Mouse (Mus musculus): ENCODE results near the gene Gm49776. TPM values are rescaled to one million over a fixed set of nuclear protein-coding genes. Genes with fewer than 3 reads are reported as not detected.
"Not testable (repeated sequence)": the region's sequence is repeated elsewhere in the genome, so short reads cannot be mapped to it uniquely, and the experiment has no call there.

Gene Gm49776
- not detected for total RNA-seq (2021)
- long read RNA-seq, experiment 1, partial matches to known transcripts, result 0 of 1 reads
- long read RNA-seq, experiment 1, other reads (novel, unspliced or antisense), result 1 of 1 reads
- long read RNA-seq, experiment 2, partial matches to known transcripts, result 0 of 5 reads
- long read RNA-seq, experiment 2, other reads (novel, unspliced or antisense), result 5 of 5 reads

GRCm38 (mm10) chr16:18258221-18258620 is at the start of gene Gm49776:
TSS of gene Gm49776 (minus strand) at chr16:18258321.
- intact Hi-C loops (cut with DNase I), result no loop called here
- no peak for DNase-seq (ENCODE audit: low spot score in 2 of 2)

GRCm38 (mm10) chr16:18289614-18290013 is 31.5 kb upstream of the Gm49776 start:
- DNase-seq (ENCODE audit: low spot score in 2 of 2), result not testable (repeated sequence)
- intact Hi-C loops (cut with DNase I), result loop anchor here (5.0 kb wide), 1 partner anchor 37 kb away; no protein-coding TSS in a partner anchor

GRCm38 (mm10) chr16:18289067-18289588 is 31.0 kb upstream of the Gm49776 start, which contains the start of gene Dgcr8:
TSS of gene Dgcr8 (minus strand) at chr16:18289246.
- intact Hi-C loops (cut with DNase I), result loop anchor here (5.0 kb wide), 1 partner anchor 37 kb away; no protein-coding TSS in a partner anchor
- peak; percentile 98 to 99 for DNase-seq (ENCODE audit: low spot score in 2 of 2)

DNA sequence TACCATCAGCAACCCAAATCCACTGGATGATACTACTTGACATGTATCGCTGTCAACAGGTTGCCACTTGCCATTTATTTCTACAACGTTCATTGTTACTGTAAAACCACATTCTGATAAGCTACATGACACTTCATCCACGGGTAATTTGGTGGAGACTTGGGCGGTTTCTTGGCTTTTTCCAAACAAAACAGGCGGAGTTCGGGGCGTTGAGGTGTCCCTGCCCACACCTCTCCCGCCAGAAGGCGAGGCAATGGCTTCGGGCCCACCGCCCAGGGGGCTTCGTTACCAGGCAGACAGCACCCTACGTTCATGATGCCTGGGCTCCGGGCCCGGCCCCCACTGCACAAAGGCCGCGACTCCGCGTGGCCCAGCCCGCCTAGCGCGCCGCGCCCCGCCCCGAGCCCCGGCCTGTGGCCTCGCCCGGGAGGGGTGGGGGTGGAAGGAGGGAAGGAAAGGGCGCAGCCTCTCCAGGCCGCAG is 30.5 kb upstream of the Gm49776 start:
- DNase-seq (ENCODE audit: low spot score in 2 of 2), result peak in 1 of 2 experiments; percentile 31
- intact Hi-C loops (cut with DNase I), result loop anchor here (5.0 kb wide), 1 partner anchor 36 kb away; no protein-coding TSS in a partner anchor

DNA sequence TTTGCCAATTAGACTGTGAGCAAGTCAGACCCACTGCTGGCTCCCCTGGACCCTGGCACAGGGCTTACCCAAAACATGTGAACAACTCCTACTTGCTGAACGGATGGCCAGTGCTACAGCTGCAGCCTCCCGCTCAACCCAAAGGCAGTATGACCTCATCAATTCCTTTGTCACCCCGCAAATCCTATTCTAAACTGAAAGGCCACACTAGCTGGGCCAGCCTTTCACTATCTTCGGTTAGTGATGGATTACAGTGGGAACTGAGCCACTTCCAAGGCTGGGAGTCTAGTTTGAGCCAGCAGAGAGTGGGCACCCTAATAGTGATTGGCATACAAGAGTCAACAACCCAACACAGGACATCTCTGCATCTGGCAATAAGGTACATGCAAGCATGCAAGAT is 30.0 kb upstream of the Gm49776 start:
- DNase-seq (ENCODE audit: low spot score in 2 of 2), result no peak
- intact Hi-C loops (cut with DNase I), result loop anchor here (5.0 kb wide), 1 partner anchor 36 kb away; no protein-coding TSS in a partner anchor

DNA sequence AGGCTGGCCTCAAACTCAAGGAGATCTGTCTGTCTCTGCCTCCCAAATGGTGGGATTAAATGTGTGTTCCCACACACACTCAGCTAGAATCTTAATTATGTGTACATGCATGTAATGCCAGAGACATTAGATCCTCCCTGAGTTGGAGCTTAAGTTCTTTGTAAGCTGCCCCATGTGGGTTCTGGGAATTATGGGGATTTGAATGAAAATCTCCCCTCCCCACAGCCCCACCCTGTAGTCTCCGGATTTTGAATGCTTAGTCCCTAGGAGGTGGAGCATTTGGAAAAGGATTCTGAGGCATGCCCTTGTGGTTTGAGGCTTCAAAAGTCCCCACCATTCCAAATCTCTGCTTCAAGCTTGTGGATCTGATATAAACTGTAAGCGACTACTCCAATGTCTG is 17.0 kb upstream of the Gm49776 start:
- intact Hi-C loops (cut with DNase I), result no loop called here
- no peak for DNase-seq (ENCODE audit: low spot score in 2 of 2)

DNA sequence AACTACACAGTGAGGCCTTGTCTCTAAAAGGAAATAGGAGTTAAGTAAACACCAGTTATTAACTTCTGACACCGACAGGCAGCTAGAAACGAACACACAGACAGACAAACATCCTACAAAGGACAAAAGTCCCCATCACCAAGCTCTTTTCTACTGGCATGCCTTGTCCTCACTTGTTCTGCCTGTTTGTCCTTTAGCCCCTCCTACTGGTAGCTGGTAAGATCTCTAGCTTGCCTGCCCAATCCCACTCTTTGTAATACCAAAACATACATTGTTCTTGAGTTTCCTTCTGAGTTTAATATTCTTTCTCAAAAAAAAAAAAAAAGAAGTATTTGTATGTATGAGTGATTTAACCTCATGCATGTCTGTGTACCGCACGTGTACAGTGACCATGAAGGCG is 10.1 kb upstream of the Gm49776 start:
- DNase-seq (ENCODE audit: low spot score in 2 of 2), result no peak
- intact Hi-C loops (cut with DNase I), result no loop called here

DNA sequence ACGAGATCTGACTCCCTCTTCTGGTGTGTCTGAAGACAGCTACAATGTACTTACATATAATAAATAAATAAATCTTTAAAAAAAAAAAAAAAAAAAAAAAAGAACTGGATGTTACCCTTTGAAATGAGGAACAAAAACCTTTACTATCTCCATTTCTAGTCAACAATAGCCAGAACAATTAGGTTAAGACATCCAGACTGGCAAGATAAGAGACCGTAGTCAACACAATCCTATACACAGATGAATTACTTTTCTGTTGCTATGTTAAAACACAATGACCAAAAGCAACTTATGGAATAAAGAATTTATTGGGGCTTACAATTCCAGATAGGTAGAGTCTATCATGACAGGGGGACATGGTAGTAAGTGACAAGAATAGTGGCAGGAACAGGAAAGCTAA is 6.9 kb upstream of the Gm49776 start:
- DNase-seq (ENCODE audit: low spot score in 2 of 2), result no peak
- intact Hi-C loops (cut with DNase I), result no loop called here

DNA sequence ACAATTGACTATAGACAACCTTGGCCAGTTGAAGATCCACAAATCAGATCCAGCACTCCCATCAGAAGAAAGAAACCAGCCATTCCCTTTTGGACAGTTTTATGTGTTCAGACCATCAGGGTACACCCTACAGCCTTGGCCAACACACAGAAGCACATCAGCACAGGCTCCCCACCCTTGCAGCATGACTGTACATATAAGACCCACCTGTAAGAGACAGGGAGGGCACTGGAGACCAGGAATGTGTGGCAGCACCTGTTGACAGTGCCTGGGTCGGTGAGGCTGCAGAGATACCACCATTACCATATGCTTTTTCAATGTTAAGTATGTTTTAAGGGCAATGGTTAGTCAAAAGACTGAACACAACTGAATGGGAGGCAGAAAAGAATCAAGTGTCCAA is 4.3 kb downstream of the Gm49776 start:
- intact Hi-C loops (cut with DNase I), result loop anchor here (5.0 kb wide), 1 partner anchor 33 kb away; the partner anchor contains the start of gene Dgcr8
- no peak for DNase-seq (ENCODE audit: low spot score in 2 of 2)

DNA sequence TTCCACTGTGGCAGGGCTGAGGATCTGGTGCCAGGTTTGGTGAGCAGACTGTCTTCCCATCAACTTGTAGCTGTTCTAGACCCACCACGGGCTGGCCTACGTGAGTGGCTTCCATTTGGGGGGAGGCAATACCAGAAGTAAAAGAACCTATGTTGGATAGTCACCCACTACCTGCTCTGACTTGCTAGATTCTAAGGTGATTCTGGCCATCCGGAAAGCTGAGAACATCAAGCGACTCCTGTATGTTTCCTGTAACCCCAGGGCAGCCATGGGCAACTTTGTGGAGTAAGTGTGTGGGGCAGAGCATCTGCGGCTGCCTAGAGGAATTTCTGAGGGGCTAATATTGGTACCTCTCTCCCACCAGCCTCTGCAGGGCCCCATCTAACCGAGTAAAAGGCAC is 5.4 kb downstream of the Gm49776 start:
- DNase-seq (ENCODE audit: low spot score in 2 of 2), result no peak
- intact Hi-C loops (cut with DNase I), result loop anchor here (5.0 kb wide), 1 partner anchor 35 kb away; the partner anchor contains the start of gene Dgcr8

- no peak for DNase-seq (ENCODE audit: low spot score in 2 of 2)
- intact Hi-C loops (cut with DNase I), result loop anchor here (5.0 kb wide), 1 partner anchor 36 kb away; the partner anchor contains the start of gene Dgcr8
These were observed 7.0 kb downstream of the Gm49776 start for GRCm38 (mm10) chr16:18250828-18251790.

DNA sequence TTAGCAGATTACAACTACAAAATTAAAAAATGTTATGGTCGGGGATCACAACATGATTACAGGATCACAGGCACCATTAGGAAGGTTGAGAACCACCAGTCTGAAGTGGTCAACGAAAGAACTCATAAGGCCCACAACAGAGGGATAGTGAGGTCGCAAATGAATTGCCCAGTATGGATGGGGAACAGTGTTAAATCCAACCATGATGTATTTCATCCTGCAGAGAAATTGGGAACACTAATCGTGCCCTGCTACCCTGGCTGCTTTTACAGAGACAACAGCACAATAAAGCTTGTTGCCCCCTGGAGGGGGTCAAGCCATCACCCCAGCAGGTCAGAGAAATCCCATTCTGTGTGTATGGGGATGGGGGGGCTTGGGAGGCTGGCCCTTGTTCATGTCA is 7.9 kb downstream of the Gm49776 start:
- intact Hi-C loops (cut with DNase I), result loop anchor here (5.0 kb wide), 1 partner anchor 37 kb away; the partner anchor contains the start of gene Dgcr8
- no peak for DNase-seq (ENCODE audit: low spot score in 2 of 2)

DNA sequence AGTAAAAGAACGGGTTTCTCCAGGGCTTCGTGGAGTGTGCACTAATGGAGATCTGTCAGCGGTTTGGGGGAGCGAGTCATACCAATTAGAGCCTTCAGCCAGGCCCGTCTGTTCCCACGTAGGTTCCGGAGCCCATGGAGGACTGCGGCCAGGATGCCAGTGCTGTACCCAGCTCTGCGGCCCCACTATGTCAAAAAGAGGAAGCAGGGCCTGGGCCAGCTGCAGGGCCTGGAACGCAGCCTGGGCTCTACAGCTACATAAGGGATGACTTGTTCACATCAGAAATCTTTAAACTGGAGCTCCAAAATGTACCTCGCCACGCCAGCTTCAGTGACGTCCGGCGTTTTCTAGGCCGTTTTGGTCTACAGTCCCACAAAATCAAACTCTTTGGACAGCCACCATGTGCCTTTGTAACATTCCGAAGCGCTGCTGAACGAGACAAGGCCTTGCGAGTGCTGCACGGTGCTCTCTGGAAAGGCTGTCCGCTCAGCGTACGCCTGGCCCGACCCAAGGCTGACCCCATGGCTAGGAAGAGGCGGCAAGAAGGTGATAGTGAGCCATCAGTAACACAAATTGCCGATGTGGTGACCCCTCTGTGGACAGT is 8.7 kb downstream of the Gm49776 start:
- intact Hi-C loops (cut with DNase I), result no loop called here
- DNase-seq (ENCODE audit: low spot score in 2 of 2), result peak; percentile 58 to 62

DNA sequence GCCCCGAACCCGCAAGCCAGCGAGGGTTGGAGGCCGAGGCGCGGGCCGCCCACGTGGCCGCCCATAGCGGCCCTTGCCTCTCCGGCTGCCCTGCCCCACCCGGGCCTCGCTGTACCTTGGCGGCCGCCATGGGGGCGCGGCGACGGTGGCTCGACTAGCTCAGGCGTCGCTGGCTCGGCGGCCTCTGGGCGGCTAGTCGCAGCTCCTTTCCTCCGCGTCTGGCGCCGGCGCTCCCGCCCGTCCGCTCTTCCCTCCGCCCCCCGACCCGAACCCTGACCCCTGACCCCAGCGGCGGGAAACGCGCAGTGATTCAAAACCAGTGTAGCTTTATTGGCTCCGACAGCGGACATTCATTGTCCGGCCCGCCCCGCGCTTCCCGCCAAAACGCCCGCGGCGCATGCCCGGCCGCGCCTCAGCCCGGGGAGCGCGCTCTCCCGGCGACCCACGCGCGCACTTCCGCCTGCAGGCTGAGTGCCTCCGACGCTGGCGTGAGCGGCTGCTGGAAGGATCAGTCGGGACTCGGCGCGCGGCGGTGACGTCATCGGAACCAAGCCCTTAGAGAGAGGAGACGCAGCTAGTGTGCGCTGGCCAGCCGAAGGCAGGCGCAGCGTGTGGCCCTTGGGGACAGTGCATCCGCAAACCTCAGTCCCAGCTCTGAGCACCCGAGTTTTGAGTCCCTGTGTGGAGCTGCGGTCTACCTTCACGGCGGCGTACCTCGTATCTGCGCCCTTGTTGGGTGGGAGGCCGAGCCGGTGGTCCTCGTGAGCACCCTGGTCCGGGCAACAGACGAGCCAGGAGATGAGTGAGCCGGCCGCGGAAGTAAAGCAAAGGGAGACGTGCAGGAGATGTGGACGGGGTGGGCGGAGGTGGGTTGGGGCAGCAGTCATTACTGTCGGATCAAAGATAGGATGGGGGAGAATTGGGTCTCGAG is 9.4 kb downstream of the Gm49776 start, which contains the start of the genes Trmt2a and Ranbp1:
TSS of gene Trmt2a (plus strand) at position 247 of the 931 bp plus-strand sequence.
TSS of gene Ranbp1 (minus strand) at position 300 of the 931 bp plus-strand sequence.
- DNase-seq (ENCODE audit: low spot score in 2 of 2), result peak; percentile 98 to 99
- intact Hi-C loops (cut with DNase I), result no loop called here

DNA sequence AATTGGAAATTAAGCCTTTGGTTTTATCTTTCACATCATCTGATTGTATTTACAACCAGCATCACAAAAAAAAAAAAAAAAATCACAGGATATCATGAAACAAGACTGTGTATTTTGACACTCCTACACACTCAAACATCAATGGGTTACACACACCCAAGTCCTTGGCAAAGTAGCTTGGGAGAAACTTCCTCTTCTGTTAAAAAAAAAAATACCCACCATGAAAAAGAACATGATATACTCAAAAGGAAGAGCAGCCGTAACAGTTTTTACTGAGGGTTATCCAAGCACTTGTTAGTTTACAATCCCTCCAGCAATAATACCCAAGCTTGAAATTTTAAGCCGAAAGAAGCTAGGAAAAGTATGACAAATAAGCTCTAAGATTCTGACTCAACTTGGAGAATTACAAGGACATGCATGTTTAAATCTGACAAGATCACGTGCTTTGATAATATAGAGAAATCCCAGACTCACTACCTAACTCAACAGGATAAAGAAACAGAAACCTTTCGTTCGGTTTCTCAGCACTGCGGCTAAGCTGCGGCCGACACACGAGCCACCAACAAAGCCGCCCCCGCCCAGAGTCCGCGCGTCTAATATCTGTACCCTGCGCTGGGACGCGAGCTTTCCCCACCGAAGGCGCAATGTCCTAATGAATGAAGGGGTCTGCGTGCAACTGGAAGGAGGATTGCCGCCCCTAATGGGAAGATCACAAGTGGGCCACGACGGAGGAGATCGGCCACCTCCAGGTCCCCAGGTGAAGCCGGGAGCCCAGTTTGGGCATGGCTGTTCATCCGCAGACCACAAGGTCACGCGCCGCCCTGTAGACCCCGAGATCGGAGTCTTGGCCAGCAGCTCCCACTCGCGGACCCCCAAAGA is 10.4 kb downstream of the Gm49776 start:
- intact Hi-C loops (cut with DNase I), result no loop called here

DNA sequence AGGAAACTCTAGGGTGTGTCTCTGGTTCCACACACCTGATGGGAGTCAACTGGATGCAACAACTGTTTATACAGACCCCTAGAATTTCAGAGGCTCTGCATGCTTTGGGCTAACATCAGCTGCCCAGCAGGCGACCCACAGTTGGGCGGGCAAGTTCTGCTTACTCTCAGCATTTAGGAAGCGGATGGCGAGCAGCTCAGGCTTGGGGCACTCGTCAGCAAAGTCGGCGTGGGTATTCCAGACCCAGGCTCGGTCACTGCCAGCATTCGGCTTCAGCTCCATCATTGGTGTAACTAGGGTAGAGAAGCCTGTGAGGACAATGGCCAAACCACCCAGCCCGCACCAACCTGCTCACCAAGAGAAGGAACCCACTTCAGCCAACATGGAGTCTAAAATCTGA is 16.5 kb downstream of the Gm49776 start:
- intact Hi-C loops (cut with DNase I), result no loop called here
- no peak for DNase-seq (ENCODE audit: low spot score in 2 of 2)

More for the DNA sequence above, 10.4 kb downstream of the Gm49776 start:
- DNase-seq (ENCODE audit: low spot score in 2 of 2), result no peak

Data from left cerebral cortex, postnatal 14 days (tissue).